Mouse (Mus musculus) hindbrain, embryonic 11.5 days (tissue): ENCODE results near the gene Slfn5. TPM values are rescaled to one million over a fixed set of nuclear protein-coding genes. Genes with fewer than 3 reads are reported as not detected.

ENCODE experiments used
- ATAC-seq: fragments of 200-750 bp; cut with Nextera tagmentation; 2 replicates; pipeline ENCODE4 v1.8.0; 2017; ENCODE audit warnings: mild to moderate bottlenecking, moderate TSS enrichment, moderate library complexity; ENCODE audit not compliant: low FRiP score
- DNase-seq: peaks from one replicate; pipeline ENCODE4 v3.0.0-alpha.2; 2015; ENCODE audit warnings: low spot score
- H3K27ac ChIP-seq: fragments of 300-500 bp; sonication (generic); 2 replicates; pipeline ENCODE4 v1.5.1; 2014; ENCODE audit warnings: mild to moderate bottlenecking, low read depth, low read length
- H3K27me3 ChIP-seq: fragments of 300-500 bp; sonication (generic); 2 replicates; pipeline ENCODE4 v1.6.1; 2014; ENCODE audit warnings: mild to moderate bottlenecking, low read length, moderate library complexity, mixed read lengths; ENCODE audit not compliant: control insufficient read depth, insufficient read depth
- H3K36me3 ChIP-seq: fragments of 300-500 bp; sonication (generic); 2 replicates; pipeline ENCODE4 v1.6.1; 2014; ENCODE audit warnings: mild to moderate bottlenecking, low read length, moderate library complexity, mixed read lengths; ENCODE audit not compliant: control insufficient read depth, insufficient read depth
- H3K4me1 ChIP-seq: fragments of 300-500 bp; sonication (generic); replicated peaks from 2 replicates; pipeline ENCODE4 v1.6.1; 2014; ENCODE audit warnings: low read length, mixed read lengths; ENCODE audit not compliant: control insufficient read depth, insufficient read depth
- H3K4me2 ChIP-seq: fragments of 300-500 bp; sonication (generic); replicated peaks from 2 replicates; pipeline ENCODE4 v1.6.1; 2014; ENCODE audit warnings: mild to moderate bottlenecking, low read depth, low read length
- H3K4me3 ChIP-seq: fragments of 300-500 bp; sonication (generic); 2 replicates; pipeline ENCODE4 v1.5.1; 2014; ENCODE audit warnings: low read depth, low read length
- H3K9ac ChIP-seq: fragments of 300-500 bp; sonication (generic); 2 replicates; pipeline ENCODE4 v1.6.1; 2014; ENCODE audit warnings: low read depth, low read length
- H3K9me3 ChIP-seq: fragments of 300-500 bp; sonication (generic); 2 replicates; pipeline ENCODE4 v1.6.1; 2016; ENCODE audit warnings: low read length; ENCODE audit not compliant: control insufficient read depth
- WGBS: fragments of 180-500 bp; shearing (Covaris S2); extraction: QIAGEN DNeasy Blood & Tissue Kit; methylation state at CpG from one replicate; pipeline ENCODE4 v1.1.7; 2014; 5-methylcytosine and 5-hydroxymethylcytosine counted together
- polyA plus RNA-seq: library from polyadenylated mRNA; unstranded; fragments of >200 nt; fragmentation: Nextera tagmentation; extraction: Ambion mirVana; gene quantifications from 2 replicates; pipeline ENCODE4 v1.2.1, GENCODE M21; 2014

Slfn5 gene
- polyA plus RNA-seq, 1 experiment from 2014 or later = 1.3 TPM

DNA sequence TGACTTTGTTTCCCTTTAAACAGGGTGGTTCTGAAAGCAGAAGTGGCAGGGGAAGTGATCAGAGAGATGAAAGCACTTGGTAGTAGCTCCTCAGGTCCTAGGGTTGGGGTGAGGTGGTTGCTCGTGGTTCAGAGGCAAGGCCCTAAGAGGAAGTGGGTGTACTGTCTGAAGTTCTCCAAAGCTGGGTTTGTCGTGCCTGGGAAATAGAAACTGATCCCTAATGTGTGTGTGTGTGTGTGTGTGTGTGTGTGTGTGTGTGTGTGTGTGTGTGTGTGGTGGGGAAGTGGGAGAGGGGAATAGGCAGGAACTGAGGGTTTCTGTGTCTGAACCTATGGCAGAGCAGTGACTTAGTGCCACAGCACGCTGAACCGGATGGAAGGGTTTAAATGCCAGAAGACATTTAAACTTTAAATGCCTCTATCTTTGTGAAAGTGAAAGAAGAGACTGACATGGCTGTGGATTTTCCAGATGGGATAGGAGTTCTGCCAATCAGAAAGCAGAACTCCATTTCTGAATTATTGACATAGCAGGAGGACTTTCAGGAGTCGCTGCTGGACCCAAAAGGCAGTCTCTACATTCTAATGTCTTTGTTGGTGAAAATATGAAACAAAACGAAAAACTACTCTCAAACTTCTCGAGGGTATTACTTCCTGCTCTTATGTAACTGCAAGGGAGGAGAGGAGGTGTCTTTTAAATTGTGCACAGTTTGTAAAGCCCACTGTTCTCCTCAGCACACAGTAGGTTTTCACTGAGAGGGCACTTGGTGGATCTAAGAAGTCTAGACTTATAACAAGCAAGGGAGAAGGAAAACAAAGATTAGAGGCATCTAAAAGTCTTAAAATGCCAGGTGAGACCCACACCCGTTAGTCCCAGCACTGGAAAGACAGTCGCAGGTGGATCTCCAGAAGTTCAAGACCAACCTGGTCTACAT is 1.7 kb downstream of the Slfn5 start:
- no peaks in the 10 kb centered on the region for H3K9me3 ChIP-seq
- H3K27me3 ChIP-seq = peaks cover 29% of the 10 kb centered on the region

DNA sequence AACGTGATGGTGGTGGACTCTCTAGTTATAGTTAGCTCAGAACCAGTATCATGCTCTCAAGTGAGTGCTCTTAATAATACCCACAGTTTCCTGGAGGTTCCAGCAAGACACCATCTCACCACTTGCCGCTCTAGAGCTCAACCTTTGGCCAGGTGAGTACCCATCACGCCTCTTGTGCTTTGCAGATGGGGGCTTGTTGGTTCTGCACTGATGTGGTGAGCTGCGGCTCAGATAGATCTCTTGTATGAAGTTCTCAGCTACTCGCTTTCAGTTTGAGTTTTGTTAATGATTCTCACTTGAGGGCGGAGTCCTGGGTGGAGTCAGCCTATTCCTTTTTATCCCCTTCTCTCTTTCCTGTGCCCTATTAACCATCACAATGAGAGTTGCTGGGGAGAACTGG is 3.5 kb downstream of the Slfn5 start:
- ATAC-seq (no peak), DNase-seq (no peak)
- H3K4me2 ChIP-seq = no peak overlapping the region
- H3K9me3 ChIP-seq = no peaks in the 10 kb centered on the region
- no peaks in the 10 kb centered on the region for H3K4me1 ChIP-seq
- H3K36me3 ChIP-seq = no peaks in the 10 kb centered on the region
- WGBS = 74% methylated on average over 6 of the region's 6 CpGs
- peaks cover 29% of the 10 kb centered on the region for H3K27me3 ChIP-seq
- no peak overlapping the region for H3K27ac ChIP-seq
- no peak overlapping the region for H3K4me3 ChIP-seq
- H3K9ac ChIP-seq = no peak overlapping the region

More for the DNA sequence above, 1.7 kb downstream of the Slfn5 start:
- Histone ChIP-seq H3K9ac (no peak overlapping the region), H3K27ac (no peak overlapping the region), H3K4me3 (no peak overlapping the region), H3K4me2 (no peak overlapping the region), H3K4me1 (no peaks in the 10 kb centered on the region), H3K36me3 (no peaks in the 10 kb centered on the region)
- DNase-seq (no peak), ATAC-seq (no peak)
- 71% methylated on average over 9 of the region's 9 CpGs for WGBS

DNA sequence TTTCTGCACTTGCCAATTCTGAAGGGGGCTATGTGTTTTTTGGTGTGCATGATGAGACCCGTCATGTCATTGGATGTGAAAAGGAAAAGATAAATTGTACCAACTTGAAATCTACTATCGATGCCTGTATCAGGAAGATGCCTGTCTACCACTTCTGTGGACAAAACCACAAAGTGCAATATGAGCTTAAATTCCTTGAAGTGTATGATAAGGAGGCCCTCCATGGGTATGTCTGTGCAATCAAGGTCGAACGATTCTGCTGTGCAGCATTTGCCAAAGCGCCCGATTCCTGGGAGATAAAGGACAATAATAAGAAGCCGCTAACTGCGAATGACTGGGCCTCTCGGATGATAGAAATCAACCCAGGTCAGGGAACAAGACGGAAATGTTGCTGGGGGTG is 5.8 kb downstream of the Slfn5 start:
- Histone ChIP-seq H3K4me1 (no peaks in the 10 kb centered on the region), H3K4me2 (no peak overlapping the region), H3K36me3 (no peaks in the 10 kb centered on the region), H3K27ac (no peak overlapping the region), H3K4me3 (no peak overlapping the region), H3K9ac (no peak overlapping the region), H3K27me3 (peaks cover 11% of the 10 kb centered on the region), H3K9me3 (no peaks in the 10 kb centered on the region)
- WGBS = 81% methylated on average over 10 of the region's 10 CpGs
- no peak for DNase-seq
- ATAC-seq = no peak

DNA sequence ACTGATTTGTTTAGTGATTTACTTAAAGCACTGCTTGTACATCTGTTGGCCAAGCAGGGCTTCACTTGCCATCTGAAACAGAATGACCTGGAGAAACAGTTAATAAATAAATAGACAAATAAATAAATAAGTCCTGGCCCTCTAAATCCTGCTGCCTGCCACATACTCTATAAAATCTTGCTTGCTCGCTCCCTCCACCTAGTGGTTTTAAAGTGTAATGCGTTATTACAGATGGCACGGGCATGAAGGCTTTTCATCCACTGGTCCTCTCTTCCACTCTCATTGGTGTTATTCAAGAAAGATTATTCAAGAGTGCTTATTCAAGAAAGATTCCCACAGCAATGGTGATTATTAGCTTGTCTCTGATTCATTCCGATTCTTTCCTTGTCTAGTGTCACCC is 8.5 kb downstream of the Slfn5 start:
- Histone ChIP-seq H3K36me3 (no peaks in the 10 kb centered on the region), H3K4me3 (no peak overlapping the region)
- peak; percentile 44 for DNase-seq

DNA sequence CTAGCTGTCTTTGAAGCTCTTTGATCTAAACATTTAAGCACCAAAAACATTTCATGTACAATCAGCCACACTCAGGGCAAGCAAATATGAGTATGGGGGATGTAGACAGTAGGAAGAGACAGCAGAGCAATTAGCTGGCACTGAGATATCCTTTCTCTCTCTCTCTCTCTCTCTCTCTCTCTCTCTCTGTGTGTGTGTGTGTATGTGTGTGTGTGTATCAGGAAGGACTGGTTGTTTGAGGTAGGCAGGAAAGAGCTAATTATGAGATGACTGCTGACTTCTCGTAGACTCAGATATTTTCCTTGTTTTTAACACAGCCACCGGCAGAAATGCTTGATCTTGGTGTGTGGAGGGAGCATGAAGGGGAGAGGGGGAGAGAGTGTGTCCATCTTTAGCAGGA is 10.6 kb downstream of the Slfn5 start:
- 78% methylated on average over 2 of the region's 2 CpGs for WGBS
- Histone ChIP-seq H3K4me2 (no peak overlapping the region), H3K27me3 (no peaks in the 10 kb centered on the region), H3K9me3 (no peaks in the 10 kb centered on the region), H3K4me1 (no peaks in the 10 kb centered on the region), H3K4me3 (no peak overlapping the region), H3K9ac (no peak overlapping the region), H3K36me3 (no peaks in the 10 kb centered on the region), H3K27ac (no peak overlapping the region)
- no peak for ATAC-seq
- DNase-seq = no peak

More for the DNA sequence above, 8.5 kb downstream of the Slfn5 start:
- Histone ChIP-seq H3K9me3 (no peaks in the 10 kb centered on the region), H3K4me1 (no peaks in the 10 kb centered on the region), H3K27me3 (no peaks in the 10 kb centered on the region), H3K4me2 (no peak overlapping the region), H3K9ac (no peak overlapping the region), H3K27ac (no peak overlapping the region)
- 12% methylated on average over 4 of the region's 4 CpGs for WGBS
- ATAC-seq = no peak

DNA sequence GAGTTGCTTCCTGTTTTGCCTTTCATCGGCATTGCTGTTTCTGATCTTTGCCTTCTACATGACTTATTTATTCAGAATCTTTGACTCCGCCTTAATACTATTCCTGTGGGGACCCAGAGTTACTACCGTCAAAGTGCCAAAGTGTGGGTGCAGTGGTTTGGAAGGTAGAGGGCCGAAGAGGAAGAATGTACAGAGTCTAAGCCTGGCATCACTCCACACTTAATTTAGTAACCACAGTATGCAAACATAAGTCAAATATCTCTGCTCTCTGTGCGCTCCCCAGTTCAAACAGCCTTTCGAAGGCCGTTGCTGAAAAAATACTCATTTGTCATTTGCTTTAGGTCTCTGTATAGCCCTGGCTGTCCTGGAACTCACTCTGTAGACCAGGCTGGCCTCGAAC is 11.1 kb downstream of the Slfn5 start:
- no peak overlapping the region for H3K4me3 ChIP-seq
- DNase-seq = no peak
- H3K36me3 ChIP-seq = no peaks in the 10 kb centered on the region
- H3K9me3 ChIP-seq = no peaks in the 10 kb centered on the region
- no peaks in the 10 kb centered on the region for H3K4me1 ChIP-seq
- ATAC-seq = no peak
- no peaks in the 10 kb centered on the region for H3K27me3 ChIP-seq
- WGBS = 89% methylated on average over 8 of the region's 8 CpGs
- H3K9ac ChIP-seq = no peak overlapping the region
- H3K27ac ChIP-seq = no peak overlapping the region
- H3K4me2 ChIP-seq = no peak overlapping the region

DNA sequence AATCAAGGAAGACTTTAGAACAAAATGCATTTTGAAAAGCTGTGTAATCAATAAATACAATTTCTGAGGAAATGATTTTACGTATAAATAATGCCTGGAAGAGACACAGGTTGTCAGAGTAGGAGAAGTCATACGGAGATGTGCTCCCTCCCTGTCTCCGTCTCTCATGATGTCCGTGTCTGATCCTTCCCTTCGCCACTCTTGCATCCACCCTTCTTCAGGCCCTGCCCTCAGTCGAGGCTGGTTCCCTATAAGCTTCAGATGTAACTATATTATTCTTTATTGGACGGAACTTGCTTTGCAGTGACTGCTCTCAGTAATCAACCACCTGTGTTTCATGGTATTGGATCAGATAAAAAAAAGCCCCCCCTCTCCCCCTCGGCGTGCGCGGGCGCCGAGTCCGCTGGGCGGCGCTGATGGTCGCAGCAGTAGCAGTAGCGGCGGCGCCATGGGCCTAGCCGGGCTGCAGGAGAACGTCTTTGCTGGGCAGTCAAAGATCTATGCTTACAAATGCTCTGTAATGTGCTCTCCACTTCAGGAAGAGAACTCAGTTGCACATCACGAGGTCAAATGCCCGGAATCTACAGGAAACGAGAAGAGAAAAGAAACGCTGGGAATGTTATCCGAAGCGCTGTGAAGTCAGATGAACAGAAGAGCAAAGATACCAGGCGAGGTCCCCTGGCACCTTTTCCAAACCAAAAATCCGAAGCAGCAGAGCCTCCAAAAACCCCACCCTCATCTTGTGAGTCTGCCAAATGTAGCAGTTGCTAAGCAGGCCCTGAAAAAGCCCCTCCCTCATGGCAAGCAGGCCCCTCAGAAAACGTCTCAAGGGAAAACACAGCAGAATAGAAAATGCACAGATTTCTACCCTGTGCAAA is 19.8 kb downstream of the Slfn5 start:
- H3K4me2 ChIP-seq = peak overlapping the region; percentile 42
- H3K36me3 ChIP-seq = no peaks in the 10 kb centered on the region
- ATAC-seq (no peak), DNase-seq (peak; percentile 76)
- 11% methylated on average over 31 of the region's 31 CpGs for WGBS
- no peaks in the 10 kb centered on the region for H3K27me3 ChIP-seq
- H3K4me1 ChIP-seq = no peaks in the 10 kb centered on the region; the same call in 1 of the 2 replicates
- H3K27ac ChIP-seq = no peak overlapping the region
- H3K9ac ChIP-seq = peak overlapping the region; percentile 44; the same call in 1 of the 2 replicates
- no peaks in the 10 kb centered on the region for H3K9me3 ChIP-seq
- 0 out of 2 replicates have a peak overlapping the region, but pooled peaks have one; percentile 1 for H3K4me3 ChIP-seq

DNA sequence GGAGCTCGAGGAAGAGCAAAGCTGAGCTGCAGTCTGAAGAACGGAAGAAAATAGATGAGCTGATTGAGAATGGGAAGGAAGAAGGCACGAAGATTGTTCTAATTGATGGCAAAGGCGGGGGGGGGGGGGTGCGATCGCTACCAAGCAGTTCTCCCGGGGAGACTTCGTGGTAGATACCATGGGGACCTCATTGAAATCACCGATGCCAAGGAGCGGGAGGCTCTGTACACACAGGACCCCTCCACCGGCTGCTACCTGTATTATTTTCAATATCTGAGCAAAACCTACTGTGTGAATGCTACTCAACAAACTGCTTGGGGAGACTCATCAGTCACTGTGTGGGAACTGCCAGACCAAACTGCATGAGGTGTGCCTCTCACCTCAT is 20.4 kb downstream of the Slfn5 start:
- Histone ChIP-seq H3K9me3 (no peaks in the 10 kb centered on the region), H3K27me3 (no peaks in the 10 kb centered on the region), H3K36me3 (no peaks in the 10 kb centered on the region), H3K27ac (no peak overlapping the region), H3K9ac (peak overlapping the region; percentile 44; the same call in 1 of the 2 replicates), H3K4me1 (no peaks in the 10 kb centered on the region; the same call in 1 of the 2 replicates), H3K4me3 (no peak overlapping the region), H3K4me2 (no peak overlapping the region)
- no peak for DNase-seq
- ATAC-seq = no peak
- WGBS = 80% methylated on average over 11 of the region's 11 CpGs
